Mouse (Mus musculus): ENCODE results near the gene Ahsg. TPM values are rescaled to one million over a fixed set of nuclear protein-coding genes. Genes with fewer than 3 reads are reported as not detected.
"Not testable (repeated sequence)": the region's sequence is repeated elsewhere in the genome, so short reads cannot be mapped to it uniquely, and the experiment has no call there.

The Ahsg gene
- polyA plus RNA-seq, 1 experiment from 2014 or later = 114 TPM

GRCm38 (mm10) chr16:22919971-22920854 is 29.1 kb downstream of the Ahsg start:
- Histone ChIP-seq H3K36me3 (no peaks in the 10 kb centered on the region), H3K4me2 (no peak overlapping the region), H3K4me3 (replicated peaks) (no peak overlapping the region), H3K27me3 (replicated peaks) (no peaks in the 10 kb centered on the region), H3K9ac (no peak overlapping the region), H3K27ac (no peak overlapping the region), H3K4me1 (no peaks in the 10 kb centered on the region), H3K9me3 (no peaks in the 10 kb centered on the region)
- WGBS = 43% methylated on average over 18 of the region's 18 CpGs
- peak; percentile 53; the same call in 1 of the 2 replicates for ATAC-seq (ENCODE audit: insufficient read depth, low FRiP score, low read depth)

GRCm38 (mm10) chr16:22921761-22922160 is 30.7 kb downstream of the Ahsg start:
- no peaks in the 10 kb centered on the region for H3K9me3 ChIP-seq
- no peaks in the 10 kb centered on the region for H3K27me3 ChIP-seq (replicated peaks)
- no peaks in the 10 kb centered on the region for H3K36me3 ChIP-seq
- no peak overlapping the region for H3K9ac ChIP-seq
- no peak overlapping the region for H3K27ac ChIP-seq
- whole genome bisulfite sequencing = 90% methylated on average over 5 of the region's 5 CpGs
- no peak overlapping the region for H3K4me3 ChIP-seq (replicated peaks)
- no peak for ATAC-seq (ENCODE audit: insufficient read depth, low FRiP score, low read depth)
- no peak overlapping the region for H3K4me2 ChIP-seq
- no peaks in the 10 kb centered on the region for H3K4me1 ChIP-seq

- H3K27me3 ChIP-seq (replicated peaks) = no peaks in the 10 kb centered on the region
- WGBS = 60% methylated on average over 4 of the region's 4 CpGs
- H3K4me1 ChIP-seq = no peaks in the 10 kb centered on the region
- no peak overlapping the region for H3K4me2 ChIP-seq
- ATAC-seq (ENCODE audit: insufficient read depth, low FRiP score, low read depth) = no peak
- H3K36me3 ChIP-seq = no peaks in the 10 kb centered on the region
- H3K9ac ChIP-seq = no peak overlapping the region
- no peak overlapping the region for H3K4me3 ChIP-seq (replicated peaks)
- H3K9me3 ChIP-seq = no peaks in the 10 kb centered on the region
- no peak overlapping the region for H3K27ac ChIP-seq
Measured at GRCm38 (mm10) chr16:22922433-22922832, 31.4 kb downstream of the Ahsg start.

GRCm38 (mm10) chr16:22929575-22929974 is 38.5 kb downstream of the Ahsg start:
- H3K4me1 ChIP-seq = no peaks in the 10 kb centered on the region
- no peaks in the 10 kb centered on the region for H3K9me3 ChIP-seq
- no peak overlapping the region for H3K27ac ChIP-seq
- no peak overlapping the region for H3K4me3 ChIP-seq (replicated peaks)
- no peak overlapping the region for H3K4me2 ChIP-seq
- ATAC-seq (ENCODE audit: insufficient read depth, low FRiP score, low read depth) = no peak
- H3K36me3 ChIP-seq = no peaks in the 10 kb centered on the region
- H3K27me3 ChIP-seq (replicated peaks) = no peaks in the 10 kb centered on the region
- 56% methylated on average over 6 of the region's 6 CpGs for WGBS
- no peak overlapping the region for H3K9ac ChIP-seq

- no peaks in the 10 kb centered on the region for H3K9me3 ChIP-seq
Measured at GRCm38 (mm10) chr16:22931431-22932200, 40.5 kb downstream of the Ahsg start.

GRCm38 (mm10) chr16:22937631-22938030 is 46.6 kb downstream of the Ahsg start:
- WGBS = 87% methylated on average over 12 of the region's 12 CpGs
- Histone ChIP-seq H3K27me3 (replicated peaks) (no peaks in the 10 kb centered on the region), H3K27ac (no peak overlapping the region), H3K4me2 (no peak overlapping the region), H3K4me3 (replicated peaks) (no peak overlapping the region), H3K9ac (no peak overlapping the region), H3K9me3 (no peaks in the 10 kb centered on the region), H3K4me1 (no peaks in the 10 kb centered on the region), H3K36me3 (no peaks in the 10 kb centered on the region)
- ATAC-seq (ENCODE audit: insufficient read depth, low FRiP score, low read depth) = no peak

More at GRCm38 (mm10) chr16:22931431-22932200, 40.5 kb downstream of the Ahsg start:
- no peak overlapping the region for H3K9ac ChIP-seq
- no peak overlapping the region for H3K27ac ChIP-seq
- no peaks in the 10 kb centered on the region for H3K36me3 ChIP-seq
- H3K27me3 ChIP-seq (replicated peaks) = no peaks in the 10 kb centered on the region
- no peak overlapping the region for H3K4me3 ChIP-seq (replicated peaks)
- no peak for ATAC-seq (ENCODE audit: insufficient read depth, low FRiP score, low read depth)
- WGBS = 78% methylated on average over 11 of the region's 11 CpGs
- H3K4me2 ChIP-seq = no peak overlapping the region
- no peaks in the 10 kb centered on the region for H3K4me1 ChIP-seq

- ATAC-seq (ENCODE audit: insufficient read depth, low FRiP score, low read depth) = no peak
- 73% methylated on average over 2 of the region's 2 CpGs for WGBS
- H3K4me3 ChIP-seq (replicated peaks) = no peak overlapping the region
Measured at GRCm38 (mm10) chr16:22938541-22938940, 47.5 kb downstream of the Ahsg start.

GRCm38 (mm10) chr16:22939120-22939695 is 48.1 kb downstream of the Ahsg start:
- WGBS = 73% methylated on average over 8 of the region's 8 CpGs

More at GRCm38 (mm10) chr16:22938541-22938940, 47.5 kb downstream of the Ahsg start:
- Histone ChIP-seq H3K4me1 (no peaks in the 10 kb centered on the region), H3K27ac (no peak overlapping the region), H3K27me3 (replicated peaks) (no peaks in the 10 kb centered on the region), H3K9ac (no peak overlapping the region), H3K36me3 (no peaks in the 10 kb centered on the region), H3K4me2 (no peak overlapping the region), H3K9me3 (no peaks in the 10 kb centered on the region)

GRCm38 (mm10) chr16:22941825-22942476 is 50.9 kb downstream of the Ahsg start:
- H3K27me3 ChIP-seq (replicated peaks); H3K4me3 ChIP-seq (replicated peaks); H3K36me3 ChIP-seq; H3K9me3 ChIP-seq; ATAC-seq (ENCODE audit: insufficient read depth, low FRiP score, low read depth); H3K4me2 ChIP-seq; H3K27ac ChIP-seq; H3K4me1 ChIP-seq; H3K9ac ChIP-seq: not testable (repeated sequence)

More at GRCm38 (mm10) chr16:22939120-22939695, 48.1 kb downstream of the Ahsg start:
- Histone ChIP-seq H3K4me2 (no peak overlapping the region), H3K27me3 (replicated peaks) (no peaks in the 10 kb centered on the region), H3K36me3 (no peaks in the 10 kb centered on the region), H3K9me3 (no peaks in the 10 kb centered on the region), H3K4me3 (replicated peaks) (no peak overlapping the region), H3K27ac (no peak overlapping the region), H3K4me1 (no peaks in the 10 kb centered on the region), H3K9ac (no peak overlapping the region)
- ATAC-seq (ENCODE audit: insufficient read depth, low FRiP score, low read depth) = no peak

GRCm38 (mm10) chr16:22947371-22947770 is 56.3 kb downstream of the Ahsg start:
- 82% methylated on average over 2 of the region's 2 CpGs for WGBS
- Histone ChIP-seq H3K4me3 (replicated peaks) (no peak overlapping the region), H3K27me3 (replicated peaks) (no peaks in the 10 kb centered on the region), H3K4me2 (no peak overlapping the region), H3K9me3 (no peaks in the 10 kb centered on the region), H3K4me1 (no peaks in the 10 kb centered on the region), H3K9ac (no peak overlapping the region), H3K36me3 (no peaks in the 10 kb centered on the region), H3K27ac (no peak overlapping the region)
- ATAC-seq (ENCODE audit: insufficient read depth, low FRiP score, low read depth) = no peak

Measured in stomach, embryonic 15.5 days (tissue).